Mouse (Mus musculus) gastrocnemius, adult 2 months (tissue): ENCODE results near the gene Junb. TPM values are rescaled to one million over a fixed set of nuclear protein-coding genes. Genes with fewer than 3 reads are reported as not detected.
A peak's percentile ranks its signal among the peaks of the same experiment; 100 is the strongest.

Experiments used
- DNase-seq: peaks from one replicate; pipeline ENCODE4 v3.0.0; 2022
- H3K27ac ChIP-seq: fragments of 200-600 bp; 2 replicates; pipeline ENCODE4 v1.8.1; 2022; ENCODE audit warnings: mild to moderate bottlenecking
- H3K4me3 ChIP-seq: fragments of 200-600 bp; 2 replicates; pipeline ENCODE4 v1.8.1; 2022; ENCODE audit warnings: mild to moderate bottlenecking, moderate library complexity
- CTCF ChIP-seq: fragments of 200-600 bp; IDR thresholded peaks from 2 replicates; pipeline ENCODE4 v1.8.1; 2022; ENCODE audit warnings: antibody characterized with exemption, mild to moderate bottlenecking, moderate library complexity
- intact Hi-C: fragments of 180-260 bp; cut with DNase I; formaldehyde crosslinking; loops from one replicate; pipeline ENCODE4 v1.15.1; 2025
- total RNA-seq, 2 experiments: library from RNA; stranded (reverse); gene quantifications; 2 replicates each; pipeline ENCODE4 v1.2.3; 2021

Gene Junb
- total RNA-seq, 2 experiments from 2014 or later = 5.7 to 10.1 TPM

DNA sequence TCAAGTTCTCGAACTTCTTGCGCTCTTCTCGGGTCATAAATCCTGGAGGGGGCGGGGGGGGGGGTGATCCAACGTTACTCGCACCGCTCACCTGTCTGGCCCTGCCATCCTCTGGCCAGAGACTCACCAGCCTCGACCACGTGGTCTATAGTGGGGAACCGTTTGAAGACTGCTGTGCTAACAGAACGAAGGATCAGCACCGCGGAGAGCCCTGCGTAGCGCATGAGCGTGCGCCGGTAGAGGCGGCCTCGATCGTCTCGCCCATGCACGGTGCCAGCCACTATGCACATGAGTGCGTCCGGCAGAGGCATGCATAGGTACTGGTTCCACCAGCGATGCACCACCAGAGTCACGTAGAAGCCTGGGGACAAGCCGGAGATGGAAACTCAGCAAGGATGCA is 32.7 kb upstream of the Junb start:
- no peak overlapping the region for H3K4me3 ChIP-seq
- intact Hi-C loops = no loop called here
- no peak overlapping the region for H3K27ac ChIP-seq
- no peak for TF ChIP-seq CTCF
- peak; percentile 10 for DNase-seq

DNA sequence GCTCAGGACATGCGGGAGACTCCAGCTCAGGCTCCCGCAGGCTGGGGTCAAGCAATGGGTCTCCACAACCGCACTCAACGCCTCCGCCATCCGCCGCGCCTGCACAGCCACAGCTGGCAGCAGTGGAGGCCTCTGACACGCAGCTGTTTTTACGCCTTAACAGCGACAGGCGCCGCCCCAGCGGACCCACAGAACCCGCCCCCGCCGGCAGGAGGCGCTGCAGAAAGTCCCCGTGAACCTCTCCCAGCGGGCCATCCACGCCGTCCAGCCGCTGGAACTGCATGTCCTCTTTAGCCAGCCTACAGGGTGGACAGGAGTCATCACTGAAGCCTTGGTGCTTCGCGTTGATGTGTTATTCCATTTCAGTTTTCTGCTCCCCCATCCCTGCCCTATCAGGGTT is 29.2 kb upstream of the Junb start:
- peak; percentile 45 for DNase-seq
- intact Hi-C loops = no loop called here

DNA sequence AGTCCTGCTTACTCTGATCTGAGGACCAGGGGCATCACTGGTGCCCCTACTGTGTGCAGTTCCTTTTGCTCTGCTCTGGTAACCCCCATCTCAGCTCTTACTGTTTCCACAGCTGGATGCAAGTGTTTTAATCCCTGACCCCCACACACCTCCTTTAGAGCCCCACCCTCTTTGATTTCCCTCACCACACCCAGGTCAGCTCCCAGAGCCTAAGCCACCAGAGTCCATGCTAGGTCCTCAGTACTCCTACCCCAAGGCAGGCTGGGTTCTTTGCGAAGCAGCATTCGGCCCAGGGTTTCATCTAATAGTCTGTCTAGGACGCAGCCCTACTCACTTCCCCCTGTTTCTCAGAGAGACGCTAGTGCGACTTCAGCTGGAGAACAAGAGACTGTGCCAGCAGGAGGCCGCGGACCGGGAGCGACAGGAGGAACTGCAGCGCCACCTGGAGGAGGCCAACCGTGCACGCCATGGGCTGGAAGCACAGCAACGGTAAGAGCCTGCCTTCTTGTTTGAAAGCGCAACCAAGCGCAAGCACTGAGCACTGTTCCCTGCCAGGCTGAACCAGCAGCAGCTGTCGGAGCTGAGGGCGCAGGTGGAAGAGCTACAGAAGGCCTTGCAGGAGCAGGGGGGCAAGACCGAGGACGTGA is 19.3 kb upstream of the Junb start:
- Histone ChIP-seq H3K4me3 (peak overlapping the region; percentile 47), H3K27ac (peak overlapping the region; percentile 39; the same call in 1 of the 2 replicates)
- DNase-seq = peak; percentile 94
- intact Hi-C loops = no loop called here
- TF ChIP-seq CTCF = peak; percentile 97

More for the DNA sequence above, 29.2 kb upstream of the Junb start:
- TF ChIP-seq CTCF = peak; percentile 56
- Histone ChIP-seq H3K4me3 (no peak overlapping the region), H3K27ac (no peak overlapping the region)

DNA sequence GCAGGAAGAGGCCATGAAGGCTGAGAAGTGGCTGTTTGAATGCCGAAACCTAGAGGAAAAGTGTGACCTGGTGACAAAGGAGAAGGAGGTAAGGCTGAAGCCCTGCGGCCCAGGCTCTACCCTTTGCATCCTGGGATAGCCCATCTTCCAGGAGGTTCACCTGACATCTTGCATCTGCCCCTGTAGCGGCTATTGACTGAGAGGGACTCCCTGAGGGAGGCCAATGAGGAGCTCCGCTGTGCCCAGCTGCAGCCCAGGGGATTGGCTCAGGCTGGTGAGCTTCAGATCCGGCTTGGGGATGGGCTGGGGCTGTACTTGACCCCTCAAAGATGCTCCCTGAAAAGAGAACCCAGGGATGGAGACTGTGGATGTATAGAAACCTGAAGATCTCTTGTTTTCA is 18.5 kb upstream of the Junb start:
- peak; percentile 12 for DNase-seq
- TF ChIP-seq CTCF = no peak
- intact Hi-C loops = no loop called here
- H3K4me3 ChIP-seq = no peak overlapping the region
- H3K27ac ChIP-seq = no peak overlapping the region

DNA sequence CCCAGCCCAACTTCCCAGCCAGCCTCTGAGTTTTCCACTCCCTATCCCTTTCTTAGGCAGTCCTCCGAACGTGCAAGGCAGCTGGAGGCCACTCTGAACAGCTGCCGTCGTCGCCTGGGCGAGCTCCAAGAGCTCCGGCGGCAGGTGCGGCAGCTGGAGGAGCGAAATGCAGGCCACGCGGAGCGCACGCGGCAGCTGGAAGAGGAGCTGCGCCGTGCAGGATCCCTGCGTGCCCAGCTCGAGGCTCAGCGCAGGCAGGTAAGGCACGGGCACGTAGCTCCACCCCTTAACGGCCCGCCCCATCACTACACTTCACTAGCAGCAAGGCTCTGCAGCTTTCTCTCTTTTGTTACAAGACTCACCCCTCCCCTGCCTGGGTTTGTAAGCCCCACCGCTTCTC is 17.2 kb upstream of the Junb start:
- Histone ChIP-seq H3K4me3 (no peak overlapping the region), H3K27ac (no peak overlapping the region)
- no peak for TF ChIP-seq CTCF
- intact Hi-C loops = no loop called here
- DNase-seq = peak; percentile 42

DNA sequence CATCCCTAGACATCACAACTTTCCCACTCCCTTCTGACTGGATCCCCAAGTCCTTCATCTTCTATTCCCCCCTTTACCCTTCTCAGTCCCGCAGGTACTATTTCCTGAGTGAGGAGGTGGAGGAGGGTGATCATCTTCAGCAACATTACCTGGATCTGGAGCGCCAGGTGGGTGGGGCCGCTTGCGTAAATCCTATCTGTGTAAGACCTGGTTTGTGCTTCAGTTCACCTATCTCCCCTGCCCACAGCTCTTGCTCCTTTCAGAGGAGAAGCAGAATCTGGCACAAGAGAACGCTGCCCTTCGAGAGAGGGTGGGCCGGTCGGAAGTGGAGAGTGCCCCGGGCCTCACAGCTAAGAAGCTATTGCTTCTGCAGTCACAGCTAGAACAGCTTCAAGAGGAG is 15.9 kb upstream of the Junb start:
- no peak for DNase-seq
- intact Hi-C loops = no loop called here

DNA sequence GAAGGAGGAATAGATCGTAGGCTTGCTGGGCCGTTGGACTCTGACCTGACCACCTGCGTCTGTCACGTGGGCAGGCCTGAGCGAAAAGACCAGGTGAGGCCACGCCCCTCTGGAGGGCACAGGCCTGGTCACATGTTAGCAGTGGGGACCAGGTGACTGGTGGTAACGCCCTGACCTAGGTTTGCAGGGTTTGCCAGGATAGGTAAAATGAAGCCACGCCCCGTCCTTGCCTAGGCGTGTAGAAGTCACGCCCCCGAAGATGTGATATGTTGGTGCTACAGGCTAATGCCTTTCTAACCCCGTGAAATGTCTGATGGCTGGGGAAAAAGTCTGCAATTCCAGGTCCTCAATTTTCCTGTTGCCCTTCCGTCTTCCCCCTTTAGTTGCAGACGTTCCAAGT is 12.3 kb upstream of the Junb start:
- H3K27ac ChIP-seq = peak overlapping the region; percentile 90
- intact Hi-C loops = loop anchor here (1.0 kb wide), 1 partner anchor 16 kb away; no protein-coding TSS in a partner anchor
- no peak for DNase-seq
- no peak for TF ChIP-seq CTCF
- peak overlapping the region; percentile 83 for H3K4me3 ChIP-seq

More for the DNA sequence above, 15.9 kb upstream of the Junb start:
- Histone ChIP-seq H3K27ac (no peak overlapping the region), H3K4me3 (no peak overlapping the region)
- TF ChIP-seq CTCF = no peak

DNA sequence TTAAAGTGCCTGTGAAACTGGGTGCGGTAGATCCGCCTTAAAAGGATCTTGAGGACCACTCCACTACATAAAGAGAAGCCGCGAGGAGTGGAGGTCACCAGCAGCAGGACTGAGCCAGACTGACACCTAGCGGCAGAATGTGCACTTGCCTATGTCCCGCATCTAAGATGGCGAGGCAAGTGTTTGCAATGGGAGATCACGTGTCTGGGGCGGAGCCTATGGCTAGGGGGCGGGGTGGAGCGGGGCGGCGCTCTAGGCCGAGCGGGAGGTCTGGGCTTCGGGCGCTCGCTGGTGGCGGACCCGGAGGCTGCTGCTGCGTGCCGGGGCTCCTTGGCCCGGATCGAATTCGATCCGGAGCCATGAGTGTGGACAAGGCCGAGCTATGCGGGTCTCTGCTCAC is 11.8 kb upstream of the Junb start, which contains the start of gene Hook2:
Gene Hook2, plus strand, starts transcription at position 255 of the 400 bp plus-strand sequence.
- intact Hi-C loops = loop anchor here (1.0 kb wide), 1 partner anchor 15 kb away; no protein-coding TSS in a partner anchor

DNA sequence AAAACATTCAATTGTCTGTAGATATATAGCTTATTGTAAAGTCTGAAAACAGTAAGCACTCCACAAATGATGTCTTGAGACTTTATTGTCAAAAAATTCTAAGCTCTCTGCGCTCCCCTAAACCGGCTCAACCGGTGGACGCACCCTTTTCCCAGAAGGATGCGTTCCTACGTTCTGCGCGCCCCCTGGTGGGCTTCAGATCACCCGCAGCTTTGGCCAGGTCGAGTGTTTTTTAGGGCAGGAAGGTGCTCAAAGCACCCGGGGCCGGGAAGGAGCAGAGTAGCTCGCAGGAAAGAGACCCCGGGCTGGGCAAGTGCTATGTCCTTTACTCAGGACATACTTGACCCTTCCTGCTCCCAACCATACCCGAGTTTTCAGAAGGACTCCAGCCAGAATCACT is 11.3 kb upstream of the Junb start:
- peak overlapping the region; percentile 83 for H3K4me3 ChIP-seq
- intact Hi-C loops = loop anchor here (1.0 kb wide), 1 partner anchor 15 kb away; no protein-coding TSS in a partner anchor
- TF ChIP-seq CTCF = peak; percentile 88
- peak overlapping the region; percentile 90 for H3K27ac ChIP-seq
- peak; percentile 94 for DNase-seq

More for the DNA sequence above, 11.8 kb upstream of the Junb start, which contains the start of gene Hook2:
- peak; percentile 98 for DNase-seq
- peak; percentile 73 for TF ChIP-seq CTCF
- H3K4me3 ChIP-seq = peak within 1 kb of the TSS; percentile 83
- H3K27ac ChIP-seq = peak within 1 kb of the TSS; percentile 90

DNA sequence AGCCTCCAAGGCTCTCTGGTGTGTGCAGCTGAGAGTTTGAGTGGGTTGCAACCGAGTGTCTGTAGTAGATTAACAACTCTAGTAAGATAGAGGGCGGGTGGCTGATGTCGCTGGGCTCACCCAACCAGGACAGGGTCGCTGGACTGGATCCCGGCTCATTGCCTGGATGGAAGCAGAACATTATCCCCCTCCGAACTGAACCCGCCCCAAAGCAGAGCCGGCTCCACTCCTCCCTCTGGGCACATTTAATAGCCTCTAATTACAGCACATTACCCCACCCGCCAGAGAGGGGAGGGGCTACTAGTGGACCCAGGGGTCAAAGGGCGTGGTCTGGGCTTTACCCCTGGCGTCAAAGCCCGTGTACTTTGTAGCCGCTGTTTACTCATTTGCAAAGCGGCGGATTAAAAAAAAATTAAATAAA is 10.8 kb upstream of the Junb start:
- peak overlapping the region; percentile 90 for H3K27ac ChIP-seq
- peak; percentile 83 for DNase-seq
- no peak for TF ChIP-seq CTCF
- intact Hi-C loops = no loop called here
- peak overlapping the region; percentile 83 for H3K4me3 ChIP-seq

DNA sequence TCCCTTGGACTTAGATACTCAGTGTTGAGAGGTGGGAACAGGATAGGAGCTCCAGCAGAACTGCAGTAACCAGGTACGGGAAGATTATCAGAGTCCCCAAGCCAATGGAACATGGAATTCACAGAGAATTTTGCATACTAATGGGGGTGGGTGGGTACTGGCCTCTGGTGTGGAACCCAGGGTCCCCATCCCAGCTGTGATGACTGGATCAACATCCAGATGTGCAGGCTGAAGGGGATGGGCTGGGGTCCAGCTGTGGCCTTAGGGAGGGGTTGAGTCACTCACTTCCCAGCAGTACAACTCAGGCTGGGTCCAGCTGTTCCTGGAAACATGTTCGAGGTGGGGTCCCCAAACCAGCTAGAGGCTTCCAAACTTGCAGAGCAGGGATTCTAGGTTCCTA is 9.4 kb upstream of the Junb start:
- no peak for DNase-seq
- Histone ChIP-seq H3K4me3 (no peak overlapping the region), H3K27ac (no peak overlapping the region)
- TF ChIP-seq CTCF = no peak
- intact Hi-C loops = no loop called here

DNA sequence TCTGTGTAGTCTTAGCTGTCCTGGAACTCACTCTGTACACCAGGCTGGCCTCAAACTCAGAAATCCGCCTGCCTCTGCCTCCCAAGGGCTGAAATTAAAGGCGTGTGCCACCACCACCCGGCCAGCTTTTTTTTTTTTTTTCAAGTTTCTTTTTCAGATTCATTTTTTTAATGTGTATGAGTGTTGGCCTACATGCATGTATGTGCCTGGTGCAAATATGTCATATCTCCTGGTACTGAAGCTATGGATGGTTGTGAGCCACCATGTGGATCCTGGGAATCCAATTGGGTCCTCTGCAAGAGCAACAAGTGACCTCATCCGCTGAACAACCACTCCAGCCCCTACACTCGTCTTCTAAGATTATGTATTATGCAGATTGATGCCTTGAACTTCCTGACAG is 8.9 kb upstream of the Junb start:
- intact Hi-C loops = no loop called here

DNA sequence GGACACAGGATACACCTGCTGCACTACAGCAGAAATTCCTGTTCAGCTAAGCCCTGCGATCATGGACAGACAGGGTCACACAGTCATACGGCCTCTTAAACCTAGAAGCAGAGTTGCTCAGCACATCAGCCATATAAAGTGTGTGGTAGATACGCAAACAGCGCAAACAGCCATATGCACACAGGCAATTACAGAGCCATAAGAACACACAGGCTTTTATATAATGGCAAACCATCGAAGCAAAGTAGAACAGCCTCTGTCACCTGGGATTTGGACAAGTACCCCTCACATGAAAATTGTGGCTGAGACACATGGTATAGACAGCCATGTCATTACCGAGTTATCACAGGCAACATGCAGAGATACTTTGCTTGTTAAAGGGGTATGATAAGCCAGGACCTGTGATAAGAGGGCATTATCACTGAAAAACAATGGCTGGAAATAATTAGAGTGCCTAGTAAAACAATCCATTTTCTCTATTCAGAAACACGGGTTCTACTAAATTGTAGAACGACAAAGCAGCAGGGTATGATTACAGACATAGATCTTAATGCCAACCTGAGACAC is 7.9 kb upstream of the Junb start:
- TF ChIP-seq CTCF = no peak
- Histone ChIP-seq H3K27ac (peak overlapping the region; percentile 87), H3K4me3 (peak overlapping the region; percentile 86)
- intact Hi-C loops = no loop called here
- DNase-seq = no peak

More for the DNA sequence above, 8.9 kb upstream of the Junb start:
- no peak for DNase-seq
- Histone ChIP-seq H3K27ac (no peak overlapping the region), H3K4me3 (no peak overlapping the region)
- TF ChIP-seq CTCF = no peak
